Mouse (Mus musculus) mesoderm, embryonic 11.5 days (tissue): ENCODE measurements around the gene Tacc3.

Experiments
- DNase-seq: peaks from one replicate; pipeline ENCODE4 v3.0.0-alpha.2; 2012; ENCODE audit warnings: low read depth, low spot score

Tacc3 gene

GRCm38 (mm10) chr5:33655251-33655840 is 2.6 kb upstream of the Tacc3 start:
- DNase-seq, result no peak

- DNase-seq, result no peak
Observed at GRCm38 (mm10) chr5:33656739-33657138, 1.2 kb upstream of the Tacc3 start.

- no peak for DNase-seq
Observed at GRCm38 (mm10) chr5:33657251-33657786, 609 bp upstream of the Tacc3 start.

GRCm38 (mm10) chr5:33658664-33659050 is 729 bp downstream of the Tacc3 start:
- no peak for DNase-seq

GRCm38 (mm10) chr5:33668223-33668622 is 10.3 kb downstream of the Tacc3 start:
- peak; percentile 37 for DNase-seq

- DNase-seq, result no peak
Observed at GRCm38 (mm10) chr5:33671659-33672058, 13.7 kb downstream of the Tacc3 start.

GRCm38 (mm10) chr5:33674439-33674838 is 16.5 kb downstream of the Tacc3 start:
- DNase-seq, result peak; percentile 16

GRCm38 (mm10) chr5:33675964-33676363 is 18.0 kb downstream of the Tacc3 start:
- DNase-seq, result peak; percentile 77

- DNase-seq, result no peak
Observed at GRCm38 (mm10) chr5:33678244-33678643, 20.3 kb downstream of the Tacc3 start.

- no peak for DNase-seq
Observed at GRCm38 (mm10) chr5:33681044-33681443, 23.1 kb downstream of the Tacc3 start.

GRCm38 (mm10) chr5:33681611-33682388 is 23.9 kb downstream of the Tacc3 start:
- DNase-seq, result no peak

- DNase-seq, result no peak
Observed at GRCm38 (mm10) chr5:33682963-33683362, 25.0 kb downstream of the Tacc3 start.

GRCm38 (mm10) chr5:33683897-33684652 is 26.1 kb downstream of the Tacc3 start:
- DNase-seq, result peak; percentile 60

GRCm38 (mm10) chr5:33684932-33685331 is 27.0 kb downstream of the Tacc3 start:
- no peak for DNase-seq

GRCm38 (mm10) chr5:33687142-33687541 is 29.2 kb downstream of the Tacc3 start:
- no peak for DNase-seq

- no peak for DNase-seq
Observed at GRCm38 (mm10) chr5:33688278-33689220, 30.6 kb downstream of the Tacc3 start.

- DNase-seq, result peak; percentile 63
Observed at GRCm38 (mm10) chr5:33689221-33689844, 31.4 kb downstream of the Tacc3 start.

GRCm38 (mm10) chr5:33689852-33690645 is 32.1 kb downstream of the Tacc3 start:
- DNase-seq, result no peak

- DNase-seq, result peak; percentile 82
Observed at GRCm38 (mm10) chr5:33692393-33692792, 34.5 kb downstream of the Tacc3 start.

- DNase-seq, result no peak
Observed at GRCm38 (mm10) chr5:33694461-33694847, 36.5 kb downstream of the Tacc3 start.
